8 mouse cellular contexts compared by ENCODE assay signal in genomic region chr2:163016916-163017743, GRCm38 (mm10). TPM values are rescaled to one million over a fixed set of nuclear protein-coding genes. Genes with fewer than 3 reads are reported as not detected.
DNase-seq lines count a peak whose midpoint lies in the region; ATAC-seq lines count a peak whose summit lies in the region.

Ift52 (plus strand) TSS chr2:163017354.

- peak within 1 kb of the TSS; percentile 87 for H3K27ac ChIP-seq in hindbrain, embryonic 16.5 days (ENCODE audit: low read depth, low read length)
- H3K27ac ChIP-seq in macrophage: peak within 1 kb of the TSS; percentile 44

- H3K4me2 ChIP-seq in hindbrain, embryonic 16.5 days (ENCODE audit: low read length): peak within 1 kb of the TSS; percentile 60

- no peaks in the 10 kb centered on the region for H3K36me3 ChIP-seq in hindbrain, embryonic 16.5 days (ENCODE audit: control insufficient read depth, insufficient read depth, low read length)
- no peaks in the 10 kb centered on the region for H3K36me3 ChIP-seq in macrophage (ENCODE audit: inconsistent target)

- H3K9me3 ChIP-seq in hindbrain, embryonic 16.5 days (ENCODE audit: control insufficient read depth, low read length): no peaks in the 10 kb centered on the region

- H3K4me3 ChIP-seq in hindbrain, embryonic 16.5 days (ENCODE audit: low read length): peak within 1 kb of the TSS; percentile 97
- H3K4me3 ChIP-seq in macrophage (ENCODE audit: inconsistent target): peak within 1 kb of the TSS; percentile 96

- under 1% methylated on average over 57 of the region's 57 CpGs for WGBS in hindbrain, embryonic 16.5 days
- 1% methylated on average over 57 of the region's 57 CpGs for WGBS in macrophage (ENCODE audit: missing documents)

- DNase-seq in WW6 (ENCODE audit: low read depth, low spot score): peak; percentile 81
- DNase-seq in cerebellum, postnatal 4 days (ENCODE audit: low spot score in 2 of 2): peak; percentile 80 to 89
- peak; percentile 88 for DNase-seq in gastrocnemius, adult 18-20 months (ENCODE audit: low spot score)
- DNase-seq in left cerebral cortex, adult 18-20 months (ENCODE audit: low spot score in 2 of 2): peak; percentile 94 to 95
- peak; percentile 94 for DNase-seq in right cerebral cortex, adult 18-20 months
- peak; percentile 66 for DNase-seq in urinary bladder, postnatal 10 days (ENCODE audit: low spot score)

- peaks cover 23% of the 10 kb centered on the region for H3K79me2 ChIP-seq in macrophage (ENCODE audit: inconsistent target)

- H3K27me3 ChIP-seq in hindbrain, embryonic 16.5 days (replicated peaks; ENCODE audit: control insufficient read depth, insufficient read depth, low read length): no peaks in the 10 kb centered on the region

- H3K4me1 ChIP-seq in hindbrain, embryonic 16.5 days (ENCODE audit: control insufficient read depth, insufficient read depth, low read depth, low read length): peaks cover 9% of the 10 kb centered on the region

- peak within 1 kb of the TSS; percentile 93 for H3K9ac ChIP-seq in hindbrain, embryonic 16.5 days (ENCODE audit: low read depth, low read length)

- ATAC-seq in hindbrain, embryonic 16.5 days: peak; percentile 98

RNA-seq across cellular contexts. Expression of gene Ift52, which starts in this region (rescaled TPM):
- total RNA-seq in gastrocnemius, adult 18-20 months (2021): 10 to 100 TPM; 15.7 to 16.7 TPM
- 33.9 and 36.2 TPM in 2 replicates for polyA plus RNA-seq in hindbrain, embryonic 16.5 days (2015; fragmentation: Nextera tagmentation; extraction: Ambion mirVana)
- 10 to 100 TPM; 36.2 to 41.9 TPM for total RNA-seq in left cerebral cortex, adult 18-20 months (2021)
- 10 to 100 TPM; 25.4 to 81.8 (median 53.3) TPM for total RNA-seq in macrophage (2018; cell fraction: chromatin; rRNA removed)
- 10 to 100 TPM; 24.8 to 39.9 (median 35.1) TPM for total RNA-seq in macrophage (2018; cell fraction: cytosol; rRNA removed)
- total RNA-seq in macrophage (2018; cell fraction: nucleus; rRNA removed): 10 to 100 TPM; 18.6 to 76.1 (median 31.0) TPM
- 34.6 to 62.0 TPM (median 34.9 TPM) in 3 replicates for polyA plus RNA-seq in macrophage (2018)

Comparison
In these comparisons a context has a peak if more than half of its experiments do, and no peak if none do; other contexts are left out.
1. Peak in every context shown above with its lines: DNase-seq, ATAC-seq, H3K4me3 ChIP-seq and H3K27ac ChIP-seq.